In the genomic region with DNA sequence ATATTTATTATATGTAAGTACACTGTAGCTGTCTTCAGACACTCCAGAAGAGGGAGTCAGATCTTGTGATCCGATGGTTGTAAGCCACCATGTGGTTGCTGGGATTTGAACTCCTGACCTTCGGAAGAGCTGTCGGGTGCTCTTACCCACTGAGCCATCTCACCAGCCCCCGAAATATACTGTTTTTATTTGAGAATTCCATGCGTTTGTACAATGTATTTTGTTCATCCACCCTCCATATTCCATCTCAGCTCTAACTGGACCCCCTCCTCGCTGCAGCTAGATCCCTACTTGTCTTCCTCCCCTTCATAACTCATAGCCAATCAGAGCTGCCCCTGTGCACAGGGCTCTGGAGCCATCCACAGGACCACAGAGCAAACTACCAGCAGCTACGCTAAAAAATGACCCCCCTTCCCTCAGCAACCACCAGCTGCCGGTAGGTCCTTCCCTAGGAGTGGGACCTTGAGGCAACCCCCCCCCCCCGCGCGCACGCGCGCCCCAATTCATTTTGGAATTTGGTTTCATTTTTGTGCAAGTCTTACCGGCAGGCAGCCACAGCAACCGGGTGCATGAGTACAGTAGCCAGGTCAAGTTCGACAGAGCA, we compare ENCODE assay signal across 8 mouse cellular contexts. TPM values are rescaled to one million over a fixed set of nuclear protein-coding genes. Genes with fewer than 3 reads are reported as not detected.
A peak's percentile ranks its signal among the peaks of the same experiment; 100 is the strongest.
DNase-seq lines count a peak whose midpoint lies in the region; ATAC-seq lines count a peak whose summit lies in the region.

No protein-coding gene starts in this region.

- intact Hi-C loops in left cerebral cortex, postnatal 36 days (cut with DNase I) = loop anchor here (2.0 to 10.0 kb wide), 3 partner anchors 57 to 549 kb away; a partner anchor contains a TSS

- no peaks in the 10 kb centered on the region for H3K27me3 ChIP-seq in heart, embryonic 11.5 days (ENCODE audit: control insufficient read depth, insufficient read depth, low read length)
- no peaks in the 10 kb centered on the region for H3K27me3 ChIP-seq in kidney, embryonic 14.5 days (ENCODE audit: control insufficient read depth, insufficient read depth, low read length)
- H3K27me3 ChIP-seq in splenic B cell, adult 2 months (ENCODE audit: control insufficient read depth, insufficient read depth, low read length, poor library complexity, severe bottlenecking) = no peaks in the 10 kb centered on the region

- 25% methylated on average over 17 of the region's 17 CpGs for WGBS in heart, embryonic 11.5 days (ENCODE audit: insufficient replicate concordance)
- 22% methylated on average over 17 of the region's 17 CpGs for WGBS in kidney, embryonic 14.5 days

- DNase-seq in lung, adult 18-20 months = peak; percentile 16 to 29
- no peak for DNase-seq in lung, postnatal 36 days
- peak; percentile 64 for DNase-seq in embryo, embryonic 10.5 days (ENCODE audit: low spot score)
- peak; percentile 43 to 68 for DNase-seq in lung, postnatal 4 days
- peak; percentile 22 for DNase-seq in splenic B cell, adult 2 months (ENCODE audit: low read depth, low spot score)
- no peak for DNase-seq in left cerebral cortex, postnatal 36 days (ENCODE audit: low spot score in 2 of 2)

- H3K4me1 ChIP-seq in heart, embryonic 11.5 days (ENCODE audit: control insufficient read depth, insufficient read depth, low read length) = no peaks in the 10 kb centered on the region
- no peaks in the 10 kb centered on the region for H3K4me1 ChIP-seq in kidney, embryonic 14.5 days (ENCODE audit: control insufficient read depth, insufficient read depth, low read length)

- ATAC-seq in heart, embryonic 11.5 days (replicated peaks; ENCODE audit: insufficient number of reproducible peaks, low FRiP score, low TSS enrichment) = peak; percentile 69
- peak; percentile 74 for ATAC-seq in kidney, embryonic 14.5 days (ENCODE audit: low FRiP score, low TSS enrichment)

- H3K36me3 ChIP-seq in heart, embryonic 11.5 days (ENCODE audit: control insufficient read depth, insufficient read depth, low read length) = no peaks in the 10 kb centered on the region
- 0 out of 2 replicates have a peak, but pooled peaks cover 5% of the 10 kb centered on the region for H3K36me3 ChIP-seq in kidney, embryonic 14.5 days (ENCODE audit: control insufficient read depth, insufficient read depth, low read length)
- H3K36me3 ChIP-seq in splenic B cell, adult 2 months (ENCODE audit: control insufficient read depth, insufficient read depth, low read length, poor library complexity, severe bottlenecking) = no peaks in the 10 kb centered on the region

- H3K9me3 ChIP-seq in heart, embryonic 11.5 days (replicated peaks; ENCODE audit: control insufficient read depth, low read length) = no peaks in the 10 kb centered on the region
- no peaks in the 10 kb centered on the region for H3K9me3 ChIP-seq in kidney, embryonic 14.5 days (ENCODE audit: control insufficient read depth, low read length)

- H3K9ac ChIP-seq in heart, embryonic 11.5 days (ENCODE audit: low read depth, low read length) = peak overlapping the region; percentile 52
- H3K9ac ChIP-seq in kidney, embryonic 14.5 days (ENCODE audit: low read depth, low read length) = peak overlapping the region; percentile 34; the same call in 1 of the 2 replicates

- peak overlapping the region; percentile 29; the same call in 1 of the 2 replicates for H3K27ac ChIP-seq in heart, embryonic 11.5 days (ENCODE audit: low read depth, low read length)
- no peak overlapping the region for H3K27ac ChIP-seq in kidney, embryonic 14.5 days (ENCODE audit: low read depth, low read length)

- peak overlapping the region; percentile 68 for H3K4me2 ChIP-seq in heart, embryonic 11.5 days
- H3K4me2 ChIP-seq in kidney, embryonic 14.5 days (replicated peaks; ENCODE audit: low read depth, low read length) = peak overlapping the region; percentile 55

- peak overlapping the region; percentile 45 for H3K4me3 ChIP-seq in heart, embryonic 11.5 days (ENCODE audit: low read depth, low read length)
- H3K4me3 ChIP-seq in kidney, embryonic 14.5 days (ENCODE audit: low read length) = peak overlapping the region; percentile 37

RNA-seq across cellular contexts. Expression of a gene that starts 38.7 kb away (rescaled TPM):
- 26.3 and 32.4 TPM in 2 replicates for polyA plus RNA-seq in heart, embryonic 11.5 days (2014; fragmentation: Nextera tagmentation; extraction: Ambion mirVana)
- 20.0 and 26.8 TPM in 2 replicates for polyA plus RNA-seq in kidney, embryonic 14.5 days (2014; fragmentation: Nextera tagmentation; extraction: Ambion mirVana)
- 10 to 100 TPM; 59.6 to 59.7 TPM for total RNA-seq in left cerebral cortex, postnatal 36 days (2021)

Comparison
In these comparisons a context has a peak if more than half of its experiments do, and no peak if none do; other contexts are left out.
1. DNase-seq: peak in lung, adult 18-20 months (2 of 2), embryo, embryonic 10.5 days (single experiment), lung, postnatal 4 days (2 of 2) and splenic B cell, adult 2 months (single experiment); none in lung, postnatal 36 days (single experiment) and left cerebral cortex, postnatal 36 days (0 of 2).